Mouse (Mus musculus) lung, embryonic 16.5 days (tissue): ENCODE measurements at regions not wholly inside any gene's neighbourhood (a gene's known extent, or its start where the extent isn't known, plus 50 kb on each side); places are given as distances from the start of the nearest gene placed in this dataset.
"Not testable (repeated sequence)": the region's sequence is repeated elsewhere in the genome, so short reads cannot be mapped to it uniquely, and the experiment has no call there.

Source experiments
- ATAC-seq: fragments of 200-750 bp; cut with Nextera tagmentation; 2 replicates; pipeline ENCODE4 v1.8.0; 2017; ENCODE audit warnings: low read depth, mild to moderate bottlenecking, moderate library complexity
- H3K27ac ChIP-seq: fragments of 300-500 bp; sonication (generic); 2 replicates; pipeline ENCODE4 v1.5.1; 2014; ENCODE audit warnings: mild to moderate bottlenecking, control low read depth, low read length
- H3K27me3 ChIP-seq: fragments of 300-500 bp; sonication (generic); 2 replicates; pipeline ENCODE4 v1.6.1; 2014; ENCODE audit warnings: low read depth, low read length, mixed read lengths; ENCODE audit not compliant: control insufficient read depth, insufficient read depth
- H3K36me3 ChIP-seq: fragments of 300-500 bp; sonication (generic); 2 replicates; pipeline ENCODE4 v1.6.1; 2014; ENCODE audit warnings: low read length; ENCODE audit not compliant: control insufficient read depth, insufficient read depth
- H3K4me1 ChIP-seq: fragments of 300-500 bp; sonication (generic); replicated peaks from 2 replicates; pipeline ENCODE4 v1.6.1; 2014; ENCODE audit warnings: low read length, mixed read lengths; ENCODE audit not compliant: control insufficient read depth, insufficient read depth
- H3K4me2 ChIP-seq: fragments of 300-500 bp; sonication (generic); 2 replicates; pipeline ENCODE4 v1.6.1; 2014; ENCODE audit warnings: low read depth, low read length, control low read depth
- H3K4me3 ChIP-seq: fragments of 300-500 bp; sonication (generic); 2 replicates; pipeline ENCODE4 v1.5.1; 2014; ENCODE audit warnings: mild to moderate bottlenecking, low read length, control low read depth
- H3K9ac ChIP-seq: fragments of 300-500 bp; sonication (generic); 2 replicates; pipeline ENCODE4 v1.6.1; 2014; ENCODE audit warnings: low read length, control low read depth
- H3K9me3 ChIP-seq: fragments of 300-500 bp; sonication (generic); 2 replicates; pipeline ENCODE4 v1.6.1; 2016; ENCODE audit warnings: low read length; ENCODE audit not compliant: control insufficient read depth
- WGBS: fragments of 180-500 bp; shearing (Covaris S2); extraction: QIAGEN DNeasy Blood & Tissue Kit; methylation state at CpG from one replicate; pipeline ENCODE4 v1.1.7; 2014; 5-methylcytosine and 5-hydroxymethylcytosine counted together

GRCm38 (mm10) chr8:5439054-5439453 is 333.9 kb upstream of the Slc10a2 start:
- H3K4me2 ChIP-seq = no peak overlapping the region
- H3K4me1 ChIP-seq = no peaks in the 10 kb centered on the region
- H3K9ac ChIP-seq = no peak overlapping the region
- 44% methylated on average over 2 of the region's 2 CpGs for WGBS
- H3K27ac ChIP-seq = no peak overlapping the region
- no peaks in the 10 kb centered on the region for H3K27me3 ChIP-seq
- peaks cover 5% of the 10 kb centered on the region; the same call in 1 of the 2 replicates for H3K9me3 ChIP-seq
- no peak overlapping the region for H3K4me3 ChIP-seq
- no peaks in the 10 kb centered on the region for H3K36me3 ChIP-seq
- ATAC-seq = no peak

GRCm38 (mm10) chr8:5428303-5428971 is 323.3 kb upstream of the Slc10a2 start:
- Histone ChIP-seq H3K9ac (no peak overlapping the region), H3K4me2 (no peak overlapping the region), H3K9me3 (no peaks in the 10 kb centered on the region), H3K4me3 (no peak overlapping the region), H3K4me1 (no peaks in the 10 kb centered on the region), H3K27ac (no peak overlapping the region), H3K27me3 (no peaks in the 10 kb centered on the region), H3K36me3 (no peaks in the 10 kb centered on the region)
- ATAC-seq = peak; percentile 20; the same call in 1 of the 2 replicates
- 39% methylated on average over 3 of the region's 3 CpGs for WGBS

GRCm38 (mm10) chr8:5416841-5417240 is 311.7 kb upstream of the Slc10a2 start:
- H3K36me3 ChIP-seq, H3K9ac ChIP-seq, H3K4me1 ChIP-seq, H3K9me3 ChIP-seq, H3K4me3 ChIP-seq, H3K27ac ChIP-seq, ATAC-seq, H3K4me2 ChIP-seq, H3K27me3 ChIP-seq: not testable (repeated sequence)
- WGBS = 65% methylated on average over 2 of the region's 2 CpGs

GRCm38 (mm10) chr8:5384851-5385250 is 279.7 kb upstream of the Slc10a2 start:
- H3K9ac ChIP-seq = no peak overlapping the region
- H3K36me3 ChIP-seq = no peaks in the 10 kb centered on the region
- WGBS = 63% methylated on average over 2 of the region's 2 CpGs
- no peak overlapping the region for H3K4me2 ChIP-seq
- H3K9me3 ChIP-seq = no peaks in the 10 kb centered on the region
- H3K4me1 ChIP-seq = no peaks in the 10 kb centered on the region
- H3K27me3 ChIP-seq = no peaks in the 10 kb centered on the region
- no peak overlapping the region for H3K4me3 ChIP-seq
- ATAC-seq = no peak
- no peak overlapping the region for H3K27ac ChIP-seq

- no peak overlapping the region for H3K9ac ChIP-seq
- peak; percentile 87 for ATAC-seq
- no peak overlapping the region for H3K27ac ChIP-seq
- H3K9me3 ChIP-seq = no peaks in the 10 kb centered on the region
- H3K4me3 ChIP-seq = no peak overlapping the region
- H3K27me3 ChIP-seq = no peaks in the 10 kb centered on the region
- H3K4me1 ChIP-seq = no peaks in the 10 kb centered on the region
- WGBS = 68% methylated on average over 1 of the region's 1 CpGs
- H3K4me2 ChIP-seq = no peak overlapping the region
- H3K36me3 ChIP-seq = no peaks in the 10 kb centered on the region
Observed at GRCm38 (mm10) chr8:5378001-5378400, 272.9 kb upstream of the Slc10a2 start.

GRCm38 (mm10) chr8:5339953-5340352 is 234.8 kb upstream of the Slc10a2 start:
- no peak overlapping the region for H3K4me2 ChIP-seq
- no peaks in the 10 kb centered on the region for H3K9me3 ChIP-seq
- no peaks in the 10 kb centered on the region for H3K36me3 ChIP-seq
- no peak overlapping the region for H3K27ac ChIP-seq
- no peak overlapping the region for H3K4me3 ChIP-seq
- no peak overlapping the region for H3K9ac ChIP-seq
- no peaks in the 10 kb centered on the region for H3K27me3 ChIP-seq
- no peaks in the 10 kb centered on the region for H3K4me1 ChIP-seq
- ATAC-seq = no peak

- Histone ChIP-seq H3K36me3 (no peaks in the 10 kb centered on the region), H3K4me1 (no peaks in the 10 kb centered on the region), H3K9me3 (no peaks in the 10 kb centered on the region), H3K27me3 (no peaks in the 10 kb centered on the region), H3K4me3 (no peak overlapping the region), H3K9ac (no peak overlapping the region), H3K4me2 (no peak overlapping the region), H3K27ac (no peak overlapping the region)
- WGBS = 84% methylated on average over 1 of the region's 1 CpGs
- ATAC-seq = no peak
Observed at GRCm38 (mm10) chr8:5314594-5314993, 209.4 kb upstream of the Slc10a2 start.

GRCm38 (mm10) chr8:5299982-5300381 is 194.8 kb upstream of the Slc10a2 start:
- H3K9ac ChIP-seq = no peak overlapping the region
- peak; percentile 52; the same call in 1 of the 2 replicates for ATAC-seq

GRCm38 (mm10) chr8:5297190-5297589 is 192.0 kb upstream of the Slc10a2 start:
- 0 out of 2 replicates have a peak, but pooled peaks cover 3% of the 10 kb centered on the region for H3K4me1 ChIP-seq
- peak; percentile 38; the same call in 1 of the 2 replicates for ATAC-seq

More at GRCm38 (mm10) chr8:5299982-5300381, 194.8 kb upstream of the Slc10a2 start:
- H3K36me3 ChIP-seq = no peaks in the 10 kb centered on the region
- no peak overlapping the region for H3K4me2 ChIP-seq
- no peaks in the 10 kb centered on the region; the same call in 1 of the 2 replicates for H3K9me3 ChIP-seq
- no peak overlapping the region for H3K4me3 ChIP-seq
- H3K27ac ChIP-seq = no peak overlapping the region
- H3K27me3 ChIP-seq = no peaks in the 10 kb centered on the region
- 0 out of 2 replicates have a peak, but pooled peaks cover 3% of the 10 kb centered on the region for H3K4me1 ChIP-seq

More at GRCm38 (mm10) chr8:5297190-5297589, 192.0 kb upstream of the Slc10a2 start:
- Histone ChIP-seq H3K27me3 (no peaks in the 10 kb centered on the region), H3K9ac (no peak overlapping the region), H3K27ac (no peak overlapping the region), H3K36me3 (no peaks in the 10 kb centered on the region), H3K4me2 (no peak overlapping the region), H3K9me3 (no peaks in the 10 kb centered on the region; the same call in 1 of the 2 replicates), H3K4me3 (no peak overlapping the region)
